Mouse (Mus musculus): Measurements from ENCODE around the gene Tbc1d13. TPM values are rescaled to one million over a fixed set of nuclear protein-coding genes. Genes with fewer than 3 reads are reported as not detected.
"Not testable (repeated sequence)": the region's sequence is repeated elsewhere in the genome, so short reads cannot be mapped to it uniquely, and the experiment has no call there.

The Tbc1d13 gene
- polyA plus RNA-seq, 1 experiment, result 43.8 TPM

- no peak for TF ChIP-seq CTCF (IDR thresholded peaks at IDR 0.05; ENCODE audit: extremely low read depth, insufficient read depth, low read length)
- TF ChIP-seq POLR2A (IDR thresholded peaks at IDR 0.05; ENCODE audit: extremely low read depth, insufficient read depth, low read length), result peak; percentile 90; the same call in 1 of the 2 replicates
- H3K4me1 ChIP-seq (ENCODE audit: control insufficient read depth, insufficient read depth, low read length), result peaks cover 11% of the 10 kb centered on the region
- H3K4me3 ChIP-seq (ENCODE audit: insufficient read depth, low read length), result peak within 1 kb of the TSS; percentile 80
- peak within 1 kb of the TSS; percentile 95 for H3K27ac ChIP-seq (ENCODE audit: insufficient read depth, low read length)
These were observed 8.9 kb upstream of the Tbc1d13 start, which contains the start of gene Zer1 for GRCm38 (mm10) chr2:30124472-30125274. Zer1 (minus strand) TSS chr2:30124585.

- no peak overlapping the region for H3K4me3 ChIP-seq (ENCODE audit: insufficient read depth, low read length)
- no peak for TF ChIP-seq POLR2A (IDR thresholded peaks at IDR 0.05; ENCODE audit: extremely low read depth, insufficient read depth, low read length)
- TF ChIP-seq CTCF (IDR thresholded peaks at IDR 0.05; ENCODE audit: extremely low read depth, insufficient read depth, low read length), result peak; percentile 41; the same call in 1 of the 2 replicates
- H3K27ac ChIP-seq (ENCODE audit: insufficient read depth, low read length), result no peak overlapping the region
- peaks cover 2% of the 10 kb centered on the region; the same call in 1 of the 2 replicates for H3K4me1 ChIP-seq (ENCODE audit: control insufficient read depth, insufficient read depth, low read length)
These were observed 4.8 kb upstream of the Tbc1d13 start for GRCm38 (mm10) chr2:30128789-30129188.

GRCm38 (mm10) chr2:30130156-30130555 is 3.4 kb upstream of the Tbc1d13 start:
- Histone ChIP-seq H3K4me1 (ENCODE audit: control insufficient read depth, insufficient read depth, low read length) (peaks cover 4% of the 10 kb centered on the region; the same call in 1 of the 2 replicates), H3K4me3 (ENCODE audit: insufficient read depth, low read length) (no peak overlapping the region), H3K27ac (ENCODE audit: insufficient read depth, low read length) (no peak overlapping the region)
- TF ChIP-seq CTCF (IDR thresholded peaks at IDR 0.05; ENCODE audit: extremely low read depth, insufficient read depth, low read length), result no peak
- no peak for TF ChIP-seq POLR2A (IDR thresholded peaks at IDR 0.05; ENCODE audit: extremely low read depth, insufficient read depth, low read length)

- not testable (repeated sequence) for H3K27ac ChIP-seq (ENCODE audit: insufficient read depth, low read length); H3K4me1 ChIP-seq (ENCODE audit: control insufficient read depth, insufficient read depth, low read length); H3K4me3 ChIP-seq (ENCODE audit: insufficient read depth, low read length)
These were observed 2.3 kb upstream of the Tbc1d13 start for GRCm38 (mm10) chr2:30131240-30131639.

GRCm38 (mm10) chr2:30132801-30133612 is 539 bp upstream of the Tbc1d13 start:
- Histone ChIP-seq H3K4me3 (ENCODE audit: insufficient read depth, low read length) (peak overlapping the region; percentile 67), H3K27ac (ENCODE audit: insufficient read depth, low read length) (peak overlapping the region; percentile 24; the same call in 1 of the 2 replicates), H3K4me1 (ENCODE audit: control insufficient read depth, insufficient read depth, low read length) (peaks cover 2% of the 10 kb centered on the region; the same call in 1 of the 2 replicates)
- TF ChIP-seq CTCF (IDR thresholded peaks at IDR 0.05; ENCODE audit: extremely low read depth, insufficient read depth, low read length), result no peak
- TF ChIP-seq POLR2A (IDR thresholded peaks at IDR 0.05; ENCODE audit: extremely low read depth, insufficient read depth, low read length), result no peak

GRCm38 (mm10) chr2:30134378-30134711 is 799 bp downstream of the Tbc1d13 start:
- Histone ChIP-seq H3K4me3 (ENCODE audit: insufficient read depth, low read length) (peak overlapping the region; percentile 67), H3K27ac (ENCODE audit: insufficient read depth, low read length) (no peak overlapping the region)

GRCm38 (mm10) chr2:30134928-30135620 is 1.5 kb downstream of the Tbc1d13 start:
- Histone ChIP-seq H3K4me3 (ENCODE audit: insufficient read depth, low read length) (no peak overlapping the region), H3K27ac (ENCODE audit: insufficient read depth, low read length) (no peak overlapping the region), H3K4me1 (ENCODE audit: control insufficient read depth, insufficient read depth, low read length) (peaks cover 2% of the 10 kb centered on the region; the same call in 1 of the 2 replicates)
- TF ChIP-seq CTCF (IDR thresholded peaks at IDR 0.05; ENCODE audit: extremely low read depth, insufficient read depth, low read length) (no peak), POLR2A (IDR thresholded peaks at IDR 0.05; ENCODE audit: extremely low read depth, insufficient read depth, low read length) (no peak)

More at GRCm38 (mm10) chr2:30134378-30134711, 799 bp downstream of the Tbc1d13 start:
- peaks cover 2% of the 10 kb centered on the region; the same call in 1 of the 2 replicates for H3K4me1 ChIP-seq (ENCODE audit: control insufficient read depth, insufficient read depth, low read length)
- no peak for TF ChIP-seq POLR2A (IDR thresholded peaks at IDR 0.05; ENCODE audit: extremely low read depth, insufficient read depth, low read length)

- no peak overlapping the region for H3K4me3 ChIP-seq (ENCODE audit: insufficient read depth, low read length)
- no peak for TF ChIP-seq CTCF (IDR thresholded peaks at IDR 0.05; ENCODE audit: extremely low read depth, insufficient read depth, low read length)
These were observed 2.9 kb downstream of the Tbc1d13 start for GRCm38 (mm10) chr2:30136458-30136857.

GRCm38 (mm10) chr2:30140021-30140420 is 6.5 kb downstream of the Tbc1d13 start:
- H3K4me1 ChIP-seq (ENCODE audit: control insufficient read depth, insufficient read depth, low read length); H3K4me3 ChIP-seq (ENCODE audit: insufficient read depth, low read length); H3K27ac ChIP-seq (ENCODE audit: insufficient read depth, low read length): not testable (repeated sequence)

More at GRCm38 (mm10) chr2:30136458-30136857, 2.9 kb downstream of the Tbc1d13 start:
- no peak overlapping the region for H3K27ac ChIP-seq (ENCODE audit: insufficient read depth, low read length)
- H3K4me1 ChIP-seq (ENCODE audit: control insufficient read depth, insufficient read depth, low read length), result peaks cover 2% of the 10 kb centered on the region; the same call in 1 of the 2 replicates
